Comparison of ENCODE assay signal across 8 mouse cellular contexts in the genomic region with DNA sequence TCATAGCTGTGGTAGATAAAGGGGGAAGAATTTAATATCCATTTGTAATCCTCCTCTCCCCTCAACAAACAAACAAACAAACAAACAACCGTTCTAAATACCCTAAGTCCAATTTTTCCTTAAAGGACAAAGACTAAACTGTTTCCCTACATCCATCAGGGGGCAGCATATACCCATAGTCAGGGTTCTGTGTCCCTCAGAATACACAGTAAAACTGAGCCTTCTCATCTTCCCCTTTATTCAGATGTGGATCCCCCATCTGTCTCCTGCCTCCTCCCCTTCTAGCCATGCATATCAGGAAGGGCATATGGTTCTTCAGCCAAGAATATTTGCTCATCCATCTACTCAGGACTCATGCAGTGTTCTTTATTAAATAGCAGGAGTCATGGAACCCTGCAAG. TPM values are rescaled to one million over a fixed set of nuclear protein-coding genes. Genes with fewer than 3 reads are reported as not detected.
DNase-seq lines count a peak whose midpoint lies in the region; ATAC-seq and TF ChIP-seq lines count a peak whose summit lies in the region.
"Had no signal": no experiment of that assay in that cellular context is flagged by ENCODE, and none has a peak within 500 bp of the region (broad histone marks: within the 10 kb centered on the region; RNA-seq: fewer than 3 reads in every experiment).

No protein-coding gene starts in this region.

- no peak for DNase-seq in left cerebral cortex, adult 2 months (ENCODE audit: extremely low spot score in 1 of 2, low spot score in 2 of 2)
- DNase-seq in left cerebral cortex, adult 8-10 months (ENCODE audit: low spot score in 2 of 2) = no peak
- DNase-seq in Muller cell, postnatal 12 days (ENCODE audit: inconsistent ontology term) = peak; percentile 39
- peak; percentile 56 for DNase-seq in cerebellum, adult 8-10 months
- peak; percentile 21 for DNase-seq in hindbrain, embryonic 10.5 days (ENCODE audit: low spot score)
- peak; percentile 78 for DNase-seq in lung, postnatal 0 days (ENCODE audit: low spot score)
- DNase-seq in urinary bladder, postnatal 36 days (ENCODE audit: low spot score in 2 of 2) = no peak
- DNase-seq: liver, embryonic 13.5 days had no signal

- peaks cover 31% of the 10 kb centered on the region for H3K4me1 ChIP-seq in hindbrain, embryonic 10.5 days (replicated peaks)
- H3K4me1 ChIP-seq in lung, postnatal 0 days (ENCODE audit: insufficient read depth, low read depth, low read length) = peaks cover 8% of the 10 kb centered on the region

- H3K9ac ChIP-seq in lung, postnatal 0 days (replicated peaks; ENCODE audit: low read depth) = no peak overlapping the region
- H3K9ac ChIP-seq: liver, embryonic 13.5 days had no signal

- no peak overlapping the region for H3K27ac ChIP-seq in left cerebral cortex, adult 2 months
- H3K27ac ChIP-seq in hindbrain, embryonic 10.5 days = no peak overlapping the region
- H3K27ac ChIP-seq in lung, postnatal 0 days (ENCODE audit: low read length) = no peak overlapping the region
- H3K27ac ChIP-seq: liver, embryonic 13.5 days had no signal

- no peak overlapping the region for H3K4me3 ChIP-seq in left cerebral cortex, adult 2 months
- no peak overlapping the region for H3K4me3 ChIP-seq in hindbrain, embryonic 10.5 days
- H3K4me3 ChIP-seq in lung, postnatal 0 days (ENCODE audit: low read depth, low read length) = no peak overlapping the region
- H3K4me3 ChIP-seq: liver, embryonic 13.5 days had no signal

- H3K9me3 ChIP-seq in hindbrain, embryonic 10.5 days = no peaks in the 10 kb centered on the region
- no peaks in the 10 kb centered on the region for H3K9me3 ChIP-seq in lung, postnatal 0 days (ENCODE audit: low read length)
- H3K9me3 ChIP-seq: liver, embryonic 13.5 days had no signal

- H3K36me3 ChIP-seq in hindbrain, embryonic 10.5 days = 0 out of 2 replicates have a peak, but pooled peaks cover 4% of the 10 kb centered on the region
- no peaks in the 10 kb centered on the region; the same call in 1 of the 2 replicates for H3K36me3 ChIP-seq in lung, postnatal 0 days (ENCODE audit: insufficient read depth, low read length)

- H3K27me3 ChIP-seq in hindbrain, embryonic 10.5 days (ENCODE audit: insufficient read depth, poor library complexity, severe bottlenecking) = peaks cover 49% of the 10 kb centered on the region
- H3K27me3 ChIP-seq in lung, postnatal 0 days (replicated peaks; ENCODE audit: insufficient read depth, low read length) = peaks cover 23% of the 10 kb centered on the region

- WGBS in hindbrain, embryonic 10.5 days = 32% methylated on average over 1 of the region's 1 CpGs
- WGBS in lung, postnatal 0 days = 0% methylated on average over 1 of the region's 1 CpGs

- TF ChIP-seq CTCF in left cerebral cortex, adult 2 months (IDR thresholded peaks at IDR 0.05) = peak; percentile 78
- peak; percentile 85 for TF ChIP-seq CTCF in lung, postnatal 0 days (IDR thresholded peaks at IDR 0.05)

- TF ChIP-seq EP300 in lung, postnatal 0 days (IDR thresholded peaks at IDR 0.05) = no peak

- ATAC-seq in lung, postnatal 0 days = 0 out of 2 replicates have a peak, but pooled peaks have one; percentile 21

- intact Hi-C loops in left cerebral cortex, adult 2 months (cut with DNase I) = loop anchor here (1.0 kb wide), 1 partner anchor 32 kb away; no protein-coding TSS in a partner anchor

- H3K4me2 ChIP-seq in lung, postnatal 0 days (replicated peaks; ENCODE audit: low read depth, low read length) = no peak overlapping the region
- H3K4me2 ChIP-seq: liver, embryonic 13.5 days had no signal

RNA-seq across cellular contexts. Expression of a gene that starts 1.4 kb away (rescaled TPM):
- 10 to 100 TPM; 51.0 to 52.3 TPM for total RNA-seq in left cerebral cortex, adult 2 months (2021)
- total RNA-seq in left cerebral cortex, adult 8-10 months (2022) = 10 to 100 TPM; 29.5 to 37.0 (median 34.2) TPM
- polyA plus RNA-seq in hindbrain, embryonic 10.5 days (2016; fragmentation: Nextera tagmentation; extraction: Ambion mirVana) = 39.3 and 48.9 TPM in 2 replicates
- polyA plus RNA-seq in lung, postnatal 0 days (2015; fragmentation: Nextera tagmentation; extraction: Ambion mirVana) = 16.9 and 19.1 TPM in 2 replicates

RNA-seq across cellular contexts. Expression of a gene that starts 13.2 kb away (rescaled TPM):
- 1 to 10 TPM; 2.5 to 2.9 TPM for total RNA-seq in left cerebral cortex, adult 2 months (2021)
- total RNA-seq in left cerebral cortex, adult 8-10 months (2022) = 1 to 10 TPM; 3.8 to 4.7 (median 4.4) TPM
- 1.1 and 1.6 TPM in 2 replicates for polyA plus RNA-seq in hindbrain, embryonic 10.5 days (2016; fragmentation: Nextera tagmentation; extraction: Ambion mirVana)
- 2.0 and 2.5 TPM in 2 replicates for polyA plus RNA-seq in lung, postnatal 0 days (2015; fragmentation: Nextera tagmentation; extraction: Ambion mirVana)

RNA-seq across cellular contexts. Expression of a gene that starts 50.0 kb away (rescaled TPM):
- total RNA-seq in left cerebral cortex, adult 2 months (2021) = 10 to 100 TPM; 57.1 to 62.7 TPM
- 10 to 100 TPM; 52.5 to 72.2 (median 59.0) TPM for total RNA-seq in left cerebral cortex, adult 8-10 months (2022)
- polyA plus RNA-seq in hindbrain, embryonic 10.5 days (2016; fragmentation: Nextera tagmentation; extraction: Ambion mirVana) = 40.5 and 48.4 TPM in 2 replicates
- polyA plus RNA-seq in lung, postnatal 0 days (2015; fragmentation: Nextera tagmentation; extraction: Ambion mirVana) = 93.8 and 106 TPM in 2 replicates

Comparison
In these comparisons a context has a peak if more than half of its experiments do, and no peak if none do; other contexts are left out.
1. DNase-seq: peak in Muller cell, postnatal 12 days (single experiment), cerebellum, adult 8-10 months (single experiment), hindbrain, embryonic 10.5 days (single experiment) and lung, postnatal 0 days (single experiment); none in left cerebral cortex, adult 2 months (0 of 2), left cerebral cortex, adult 8-10 months (0 of 2) and urinary bladder, postnatal 36 days (0 of 2).